Mouse (Mus musculus) neural tube, embryonic 15.5 days (tissue): Measurements from ENCODE around the gene Tas1r3. TPM values are rescaled to one million over a fixed set of nuclear protein-coding genes. Genes with fewer than 3 reads are reported as not detected.
A peak's percentile ranks its signal among the peaks of the same experiment; 100 is the strongest.

ENCODE experiments used
- ATAC-seq: fragments of 200-750 bp; cut with Nextera tagmentation; 2 replicates; pipeline ENCODE4 v1.8.0; 2017; ENCODE audit warnings: mild to moderate bottlenecking, moderate TSS enrichment, moderate library complexity; ENCODE audit not compliant: low FRiP score
- H3K27ac ChIP-seq: fragments of 300-500 bp; sonication (generic); replicated peaks from 2 replicates; pipeline ENCODE4 v1.5.1; 2015; ENCODE audit warnings: mild to moderate bottlenecking, inconsistent platforms
- H3K27me3 ChIP-seq: fragments of 300-500 bp; sonication (generic); replicated peaks from 2 replicates; pipeline ENCODE4 v1.6.1; 2015; ENCODE audit warnings: inconsistent platforms
- H3K36me3 ChIP-seq: fragments of 300-500 bp; sonication (generic); 2 replicates; pipeline ENCODE4 v1.6.1; 2015; ENCODE audit warnings: inconsistent platforms
- H3K4me1 ChIP-seq: fragments of 300-500 bp; sonication (generic); 2 replicates; pipeline ENCODE4 v1.6.1; 2015; ENCODE audit warnings: inconsistent platforms
- H3K4me2 ChIP-seq: fragments of 300-500 bp; sonication (generic); 2 replicates; pipeline ENCODE4 v1.6.1; 2015; ENCODE audit warnings: inconsistent platforms, mild to moderate bottlenecking, moderate library complexity
- H3K4me3 ChIP-seq: fragments of 300-500 bp; sonication (generic); replicated peaks from 2 replicates; pipeline ENCODE4 v1.5.1; 2015; ENCODE audit warnings: mild to moderate bottlenecking, inconsistent platforms
- H3K9ac ChIP-seq: fragments of 300-500 bp; sonication (generic); replicated peaks from 2 replicates; pipeline ENCODE4 v1.6.1; 2015; ENCODE audit warnings: mild to moderate bottlenecking, inconsistent platforms
- H3K9me3 ChIP-seq: fragments of 300-500 bp; sonication (generic); replicated peaks from 2 replicates; pipeline ENCODE4 v1.6.1; 2016; ENCODE audit warnings: inconsistent platforms
- WGBS: fragments of 180-500 bp; shearing (Covaris S2); methylation state at CpG from one replicate; pipeline ENCODE4 v1.1.7; 2015; ENCODE audit warnings: mixed read lengths; 5-methylcytosine and 5-hydroxymethylcytosine counted together
- polyA plus RNA-seq: library from polyadenylated mRNA; unstranded; fragments of >200 nt; fragmentation: Nextera tagmentation; extraction: Ambion mirVana; gene quantifications from 2 replicates; pipeline ENCODE4 v1.2.1, GENCODE M21; 2015

The Tas1r3 gene
- polyA plus RNA-seq, 1 experiment from 2014 or later: 0.46 TPM

- peaks cover 18% of the 10 kb centered on the region for H3K4me1 ChIP-seq
- H3K4me2 ChIP-seq: peak within 1 kb of the TSS; percentile 63
- H3K4me3 ChIP-seq: peak within 1 kb of the TSS; percentile 36
- 5% methylated on average over 16 of the region's 16 CpGs for WGBS
- H3K27ac ChIP-seq: peak within 1 kb of the TSS; percentile 58
- H3K36me3 ChIP-seq: no peaks in the 10 kb centered on the region
- peak within 1 kb of the TSS; percentile 33; the same call in 1 of the 2 replicates for H3K9ac ChIP-seq
- ATAC-seq: peak; percentile 50; the same call in 1 of the 2 replicates
- H3K9me3 ChIP-seq: no peaks in the 10 kb centered on the region
- H3K27me3 ChIP-seq: peaks cover 13% of the 10 kb centered on the region
Observed at GRCm38 (mm10) chr4:155839483-155839910, 23.7 kb downstream of the Tas1r3 start, which contains the start of gene Mxra8. Mxra8 (plus strand) TSS chr4:155839680.

GRCm38 (mm10) chr4:155838187-155839153 is 24.7 kb downstream of the Tas1r3 start:
- no peaks in the 10 kb centered on the region; the same call in 1 of the 2 replicates for H3K36me3 ChIP-seq
- H3K9me3 ChIP-seq: no peaks in the 10 kb centered on the region
- no peak for ATAC-seq
- peaks cover 27% of the 10 kb centered on the region for H3K4me1 ChIP-seq
- WGBS: 59% methylated on average over 8 of the region's 8 CpGs
- H3K4me2 ChIP-seq: no peak overlapping the region; the same call in 1 of the 2 replicates
- H3K27ac ChIP-seq: peak overlapping the region; percentile 48
- H3K27me3 ChIP-seq: peaks cover 13% of the 10 kb centered on the region
- H3K9ac ChIP-seq: no peak overlapping the region
- no peak overlapping the region for H3K4me3 ChIP-seq

DNA sequence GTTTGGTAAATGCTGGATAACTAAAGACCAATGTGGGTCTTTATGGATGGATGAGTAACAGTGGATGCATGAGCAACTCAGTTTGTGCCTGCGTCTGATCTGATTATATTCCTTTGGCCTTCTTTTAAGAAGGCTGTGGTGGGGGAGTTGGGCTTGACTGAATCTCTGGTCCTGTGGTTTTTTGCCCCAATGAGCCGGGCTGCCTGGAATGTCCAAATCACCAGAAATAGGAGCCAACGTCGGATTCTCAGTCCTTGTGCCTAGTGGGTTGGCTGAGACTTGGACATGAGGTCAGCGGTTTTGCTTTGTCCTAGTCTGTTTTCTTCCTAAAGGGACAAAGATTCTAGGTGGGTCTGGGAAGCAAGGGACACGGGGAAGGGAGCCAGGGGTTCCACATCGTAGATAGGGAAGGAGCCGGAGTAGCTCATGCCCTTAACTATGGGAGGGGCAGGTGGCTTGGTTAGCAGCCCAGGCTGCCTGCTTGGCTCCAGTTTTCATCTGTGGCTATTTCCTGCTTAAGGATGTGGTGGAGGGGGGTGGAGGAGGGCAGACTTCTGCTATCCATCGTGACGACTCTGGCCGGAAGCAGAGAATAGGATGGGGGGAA is 25.7 kb downstream of the Tas1r3 start:
- Histone ChIP-seq H3K4me1 (peaks cover 37% of the 10 kb centered on the region), H3K4me3 (no peak overlapping the region), H3K27ac (no peak overlapping the region), H3K9ac (no peak overlapping the region), H3K27me3 (peaks cover 13% of the 10 kb centered on the region), H3K4me2 (no peak overlapping the region), H3K9me3 (no peaks in the 10 kb centered on the region), H3K36me3 (peaks cover 3% of the 10 kb centered on the region; the same call in 1 of the 2 replicates)
- WGBS: 84% methylated on average over 11 of the region's 11 CpGs
- no peak for ATAC-seq

- Histone ChIP-seq H3K9me3 (no peaks in the 10 kb centered on the region), H3K27ac (peak overlapping the region; percentile 67), H3K36me3 (peaks cover 3% of the 10 kb centered on the region; the same call in 1 of the 2 replicates), H3K4me1 (peaks cover 30% of the 10 kb centered on the region), H3K27me3 (no peaks in the 10 kb centered on the region), H3K4me2 (peak overlapping the region; percentile 13; the same call in 1 of the 2 replicates), H3K4me3 (no peak overlapping the region), H3K9ac (no peak overlapping the region)
- WGBS: 37% methylated on average over 2 of the region's 2 CpGs
- no peak for ATAC-seq
Observed at GRCm38 (mm10) chr4:155833836-155834235, 29.3 kb downstream of the Tas1r3 start.

GRCm38 (mm10) chr4:155833234-155833633 is 29.9 kb downstream of the Tas1r3 start:
- Histone ChIP-seq H3K4me3 (no peak overlapping the region), H3K9me3 (no peaks in the 10 kb centered on the region), H3K4me1 (peaks cover 30% of the 10 kb centered on the region), H3K9ac (peak overlapping the region; percentile 94; the same call in 1 of the 2 replicates), H3K4me2 (no peak overlapping the region), H3K36me3 (peaks cover 3% of the 10 kb centered on the region; the same call in 1 of the 2 replicates), H3K27me3 (no peaks in the 10 kb centered on the region), H3K27ac (no peak overlapping the region)
- 92% methylated on average over 4 of the region's 4 CpGs for WGBS
- ATAC-seq: no peak

DNA sequence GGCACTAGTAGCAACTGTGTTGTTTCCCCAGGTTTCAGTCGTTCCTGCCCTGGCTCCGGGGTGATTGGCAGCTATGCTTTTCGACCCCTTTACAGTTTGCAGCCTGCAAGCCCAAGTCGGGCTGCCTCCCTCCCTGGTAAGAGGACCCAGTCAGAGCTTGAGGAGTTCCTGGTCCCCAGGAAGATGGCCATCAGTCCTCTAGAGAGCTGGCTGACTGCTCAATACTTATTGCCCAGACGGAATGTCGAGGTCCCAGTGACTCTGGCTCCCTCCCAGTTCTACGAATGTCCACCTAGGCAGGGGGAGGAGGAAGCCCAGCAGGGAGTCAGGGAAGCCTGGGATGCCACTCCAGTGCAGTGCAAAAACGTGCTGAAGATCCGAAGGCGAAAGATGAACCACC is 30.8 kb downstream of the Tas1r3 start:
- no peak for ATAC-seq
- H3K4me3 ChIP-seq: peak overlapping the region; percentile 85
- H3K36me3 ChIP-seq: peaks cover 9% of the 10 kb centered on the region
- H3K27me3 ChIP-seq: no peaks in the 10 kb centered on the region
- peak overlapping the region; percentile 90; the same call in 1 of the 2 replicates for H3K27ac ChIP-seq
- peak overlapping the region; percentile 94 for H3K9ac ChIP-seq
- H3K9me3 ChIP-seq: no peaks in the 10 kb centered on the region
- peak overlapping the region; percentile 96 for H3K4me2 ChIP-seq
- WGBS: 54% methylated on average over 10 of the region's 10 CpGs
- peaks cover 30% of the 10 kb centered on the region for H3K4me1 ChIP-seq

- H3K9me3 ChIP-seq: no peaks in the 10 kb centered on the region
- WGBS: 1% methylated on average over 25 of the region's 25 CpGs
- H3K4me2 ChIP-seq: peak overlapping the region; percentile 96
- peak overlapping the region; percentile 94 for H3K9ac ChIP-seq
- H3K4me1 ChIP-seq: peaks cover 30% of the 10 kb centered on the region
- H3K4me3 ChIP-seq: peak overlapping the region; percentile 85
- H3K36me3 ChIP-seq: peaks cover 13% of the 10 kb centered on the region
- peak; percentile 21 for ATAC-seq
- peak overlapping the region; percentile 90 for H3K27ac ChIP-seq
- no peaks in the 10 kb centered on the region for H3K27me3 ChIP-seq
Observed at GRCm38 (mm10) chr4:155831831-155832230, 31.3 kb downstream of the Tas1r3 start.

DNA sequence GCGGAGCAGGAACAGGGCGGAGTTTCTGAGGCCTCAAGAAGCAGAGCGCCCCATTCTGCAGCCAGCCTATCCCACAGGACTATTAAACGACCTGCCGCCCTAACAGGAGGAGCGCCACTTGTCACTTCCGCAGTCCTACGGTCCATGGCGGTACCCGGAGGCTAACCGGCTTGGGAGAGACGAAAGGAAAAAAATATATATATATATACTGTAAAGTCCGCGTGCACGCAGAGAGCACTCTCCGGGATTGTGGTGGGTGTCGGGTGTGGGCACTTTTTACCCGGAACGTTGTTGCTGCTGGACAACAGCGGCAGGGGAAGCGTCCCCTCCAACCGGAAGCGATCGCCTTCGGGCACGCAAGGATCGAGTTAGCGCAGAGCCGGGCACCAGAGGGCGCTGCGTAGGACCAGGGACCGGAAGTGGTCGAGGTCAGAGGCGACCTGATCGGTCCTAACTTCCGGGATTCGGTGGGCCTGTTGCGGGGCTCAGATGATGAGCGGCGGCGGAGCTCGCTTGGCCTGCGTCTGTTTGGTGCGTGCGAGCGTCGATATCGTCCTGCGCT is 31.9 kb downstream of the Tas1r3 start, which contains the start of gene Aurkaip1:
TSS of gene Aurkaip1 (plus strand) at position 68 of the 562 bp plus-strand sequence.
- no peaks in the 10 kb centered on the region for H3K9me3 ChIP-seq
- H3K9ac ChIP-seq: peak within 1 kb of the TSS; percentile 94
- peaks cover 19% of the 10 kb centered on the region for H3K36me3 ChIP-seq
- peak; percentile 95 for ATAC-seq
- H3K4me3 ChIP-seq: peak within 1 kb of the TSS; percentile 85
- peak within 1 kb of the TSS; percentile 90 for H3K27ac ChIP-seq
- peak within 1 kb of the TSS; percentile 96 for H3K4me2 ChIP-seq
- under 1% methylated on average over 49 of the region's 49 CpGs for WGBS
- peaks cover 30% of the 10 kb centered on the region for H3K4me1 ChIP-seq
- no peaks in the 10 kb centered on the region for H3K27me3 ChIP-seq

DNA sequence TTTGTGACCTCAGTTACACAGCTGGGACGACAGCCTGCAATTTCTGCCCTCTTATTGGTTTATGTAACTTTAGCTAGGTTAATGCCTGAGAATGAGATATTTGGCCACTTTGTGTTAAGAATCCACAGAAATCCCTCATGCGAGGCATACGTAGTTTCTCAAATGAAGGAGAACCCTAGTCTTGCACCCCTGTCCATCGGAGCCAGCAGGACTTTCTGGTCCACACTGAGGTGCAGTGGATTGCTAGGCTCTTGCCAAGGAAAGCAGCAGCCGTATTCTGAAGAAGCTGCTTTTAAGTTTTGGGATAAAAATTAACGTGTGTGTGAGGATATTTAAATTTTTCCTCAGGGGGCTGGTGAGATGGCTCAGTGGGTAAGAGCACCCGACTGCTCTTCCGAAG is 32.6 kb downstream of the Tas1r3 start:
- Histone ChIP-seq H3K27ac (peak overlapping the region; percentile 90), H3K4me1 (peaks cover 30% of the 10 kb centered on the region), H3K4me3 (peak overlapping the region; percentile 85), H3K4me2 (peak overlapping the region; percentile 96), H3K27me3 (no peaks in the 10 kb centered on the region), H3K9me3 (no peaks in the 10 kb centered on the region), H3K9ac (no peak overlapping the region), H3K36me3 (peaks cover 21% of the 10 kb centered on the region)
- no peak for ATAC-seq
- WGBS: 59% methylated on average over 8 of the region's 8 CpGs

GRCm38 (mm10) chr4:155829866-155830265 is 33.3 kb downstream of the Tas1r3 start:
- Histone ChIP-seq H3K9me3 (no peaks in the 10 kb centered on the region), H3K4me1 (peaks cover 30% of the 10 kb centered on the region), H3K36me3 (peaks cover 27% of the 10 kb centered on the region), H3K4me3 (no peak overlapping the region), H3K27me3 (no peaks in the 10 kb centered on the region), H3K9ac (no peak overlapping the region), H3K27ac (no peak overlapping the region), H3K4me2 (no peak overlapping the region)
- no peak for ATAC-seq
- 95% methylated on average over 4 of the region's 4 CpGs for WGBS

DNA sequence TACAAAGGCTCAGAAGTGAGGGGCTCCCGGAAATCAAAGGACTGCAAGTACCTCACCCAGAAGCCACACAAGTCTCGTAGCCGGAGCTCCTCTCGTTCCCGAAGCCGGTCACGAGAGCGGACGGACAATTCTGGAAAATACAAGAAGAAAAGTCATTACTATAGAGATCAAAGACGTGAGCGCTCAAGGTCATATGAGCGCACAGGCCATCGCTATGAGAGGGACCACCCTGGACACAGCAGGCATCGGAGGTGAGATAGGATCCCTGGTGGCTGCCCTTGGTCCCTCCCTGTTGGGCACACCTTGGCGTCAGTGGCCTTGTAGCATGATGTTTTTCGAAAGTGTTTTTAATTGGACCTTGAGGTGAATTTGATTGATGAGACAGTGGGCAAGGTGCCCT is 39.7 kb downstream of the Tas1r3 start:
- 95% methylated on average over 16 of the region's 16 CpGs for WGBS
- H3K27me3 ChIP-seq: no peaks in the 10 kb centered on the region
- peaks cover 85% of the 10 kb centered on the region for H3K36me3 ChIP-seq
- ATAC-seq: no peak; the same call in 1 of the 2 replicates
- no peak overlapping the region for H3K4me3 ChIP-seq
- no peak overlapping the region for H3K9ac ChIP-seq
- no peak overlapping the region for H3K27ac ChIP-seq
- no peaks in the 10 kb centered on the region for H3K4me1 ChIP-seq
- no peak overlapping the region for H3K4me2 ChIP-seq
- no peaks in the 10 kb centered on the region for H3K9me3 ChIP-seq
